Mouse (Mus musculus): ENCODE data around the gene Clk4.

Clk4 gene

DNA sequence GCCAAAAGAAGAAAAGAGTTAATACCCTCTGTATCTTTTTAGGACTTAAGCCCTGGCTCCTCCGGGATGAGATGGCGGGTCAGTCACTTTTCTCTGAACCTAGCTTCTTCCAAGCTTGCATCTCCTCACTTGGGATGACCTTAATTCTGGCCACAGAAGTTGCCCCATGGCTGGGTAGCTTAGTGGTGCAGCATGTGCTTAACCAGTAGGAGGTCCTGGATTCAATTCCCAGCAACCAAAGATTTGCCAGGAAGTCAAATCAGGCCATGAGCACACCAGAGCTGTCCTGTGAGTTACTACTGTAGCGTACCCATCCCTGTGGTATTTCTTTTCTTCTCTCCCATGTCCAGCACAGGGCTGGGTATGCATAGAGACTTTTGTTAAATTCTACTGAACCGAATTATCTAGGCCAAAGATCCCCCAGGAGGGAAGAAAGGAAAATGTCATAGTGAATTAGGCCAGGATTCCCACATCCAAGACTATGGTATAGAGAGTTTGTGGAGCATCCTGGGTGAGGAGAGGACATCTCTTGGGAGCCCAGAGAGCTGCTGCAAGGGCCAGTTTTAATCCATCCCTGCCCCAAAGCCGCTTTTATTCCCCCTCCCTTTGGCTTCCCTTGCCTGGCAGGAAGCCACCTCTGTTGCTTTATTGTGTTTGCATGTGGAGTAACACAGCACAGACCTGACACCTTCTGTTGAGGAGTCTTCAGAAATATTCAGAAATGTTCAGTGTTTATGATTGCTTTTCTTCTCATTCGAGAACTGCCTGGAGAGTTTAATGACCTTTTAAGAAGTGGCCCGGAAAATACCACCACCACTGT is 54.7 kb downstream of the Clk4 start:
- no peak for DNase-seq

DNA sequence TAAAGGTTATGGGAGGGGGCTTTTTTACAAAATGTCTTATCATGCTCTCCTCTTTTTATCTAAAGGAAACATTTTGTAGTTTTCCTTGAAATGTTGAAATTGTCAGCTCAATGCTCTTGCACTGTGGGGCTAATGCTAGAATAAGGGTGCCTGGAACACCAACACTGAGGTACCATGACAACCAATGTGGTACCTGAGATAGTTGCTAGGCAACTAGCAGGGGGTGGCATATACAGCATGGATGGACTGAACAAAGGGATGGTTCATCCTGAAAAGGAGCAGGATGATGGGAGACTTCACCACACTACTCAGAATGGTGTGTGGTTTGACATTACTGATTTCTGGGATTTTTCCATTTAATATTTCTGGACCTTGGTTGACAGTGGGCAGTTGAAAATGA is 59.1 kb downstream of the Clk4 start:
- DNase-seq: no peak

DNA sequence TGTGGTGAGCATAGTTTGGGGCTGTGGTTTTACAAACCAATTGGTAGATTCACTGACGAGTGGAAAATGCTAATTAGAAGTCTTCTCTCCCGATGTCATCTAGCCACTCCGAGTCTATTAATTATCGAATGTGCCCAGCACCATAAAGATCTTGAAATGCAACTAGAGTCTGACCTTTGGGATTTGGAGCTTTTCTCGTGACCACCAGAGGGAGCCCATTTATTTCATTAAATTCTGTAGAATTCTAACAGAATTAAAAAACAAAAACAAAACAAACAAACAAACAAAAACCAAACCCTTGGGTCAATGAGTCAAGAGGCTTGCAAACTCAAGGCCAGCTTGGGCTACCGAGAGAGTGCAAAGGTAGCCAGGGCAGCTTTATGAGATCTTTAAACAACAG is 65.4 kb downstream of the Clk4 start:
- DNase-seq: no peak

DNA sequence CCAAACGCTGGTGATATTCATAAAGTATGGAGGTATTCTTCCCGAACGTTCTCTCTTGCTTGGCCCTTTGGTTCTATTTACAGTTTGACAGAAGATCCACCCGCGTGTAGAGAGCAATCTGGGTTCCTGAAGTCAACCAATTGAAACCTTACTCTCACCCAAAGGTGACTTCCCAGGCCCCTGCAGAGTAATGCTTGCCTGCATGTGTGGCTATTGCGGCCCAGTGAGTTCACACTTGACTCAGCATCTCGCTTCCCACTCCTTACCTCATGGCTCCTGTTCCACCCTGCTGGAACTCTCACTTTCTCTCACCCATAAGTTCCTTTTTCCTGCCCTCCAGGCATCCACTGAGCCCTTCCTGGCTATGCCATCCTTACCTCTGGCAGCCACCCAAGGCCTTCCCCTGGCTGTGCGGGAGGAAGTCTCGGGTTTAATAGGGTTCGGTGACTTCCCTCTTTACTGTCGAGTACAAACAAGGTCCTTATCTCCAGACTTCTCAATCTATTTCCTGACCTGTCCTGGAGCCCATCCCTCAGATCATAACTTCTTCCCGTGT is 66.9 kb downstream of the Clk4 start:
- no peak for DNase-seq

DNA sequence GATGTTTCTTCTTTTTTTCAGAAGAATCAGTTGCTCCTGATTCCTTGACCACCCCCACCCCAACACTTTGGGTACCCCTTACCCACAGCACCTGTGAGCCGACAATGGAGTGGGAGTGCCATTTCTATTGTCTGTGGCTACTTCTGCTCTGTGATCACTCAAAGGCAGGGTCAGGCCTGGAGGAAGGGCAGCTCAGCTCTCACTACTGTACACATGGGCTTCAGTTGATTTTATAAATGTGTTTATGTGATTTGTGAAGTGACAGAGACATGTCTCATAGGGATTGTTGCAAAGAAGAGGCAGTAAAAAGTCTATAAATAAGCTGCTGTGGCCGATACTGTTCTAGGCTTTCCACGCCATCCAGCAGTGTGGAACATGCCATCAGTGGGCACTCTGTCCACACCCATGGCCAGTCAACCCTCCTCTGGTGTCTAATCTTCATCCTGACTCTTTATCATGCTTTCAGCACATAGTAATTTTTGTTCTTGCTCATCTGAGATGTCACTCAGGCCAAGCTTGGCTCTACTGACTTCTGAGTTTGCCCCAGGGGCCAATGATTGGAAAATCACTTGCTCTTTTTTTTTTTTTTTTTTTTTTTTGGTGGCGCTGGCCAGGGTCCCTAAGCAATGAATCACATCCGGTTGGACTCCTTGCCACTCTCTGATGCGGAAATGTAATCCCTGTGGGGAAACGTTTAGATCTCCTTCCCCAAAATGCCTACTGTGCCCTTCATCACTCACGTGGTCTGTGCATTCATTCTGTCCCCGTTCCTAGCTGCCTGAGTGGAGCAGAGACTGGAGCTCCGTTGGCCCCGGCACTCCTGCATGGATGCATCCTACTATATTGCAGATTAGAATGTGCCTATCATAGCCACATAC is 68.5 kb downstream of the Clk4 start:
- no peak for DNase-seq
